Mouse (Mus musculus): Measurements from ENCODE around the gene Isg15. TPM values are rescaled to one million over a fixed set of nuclear protein-coding genes. Genes with fewer than 3 reads are reported as not detected.
"Not testable (repeated sequence)": the region's sequence is repeated elsewhere in the genome, so short reads cannot be mapped to it uniquely, and the experiment has no call there.

Gene Isg15
- total RNA-seq, 1 experiment from 2014 or later: 7.2 TPM

- no peak for DNase-seq
Measured at GRCm38 (mm10) chr4:156154771-156155170, 45.8 kb downstream of the Isg15 start.

- not testable (repeated sequence) for DNase-seq
Measured at GRCm38 (mm10) chr4:156150887-156151286, 49.7 kb downstream of the Isg15 start.

Small RNAs within 50 kb of the gene (microRNA-seq; reads per million reads assigned to microRNA genes)
- 1.7 to 5.3 reads per million in 2 experiments for gene Mir7658

Other genes with a start within 250 kb of the Isg15 start
- gene C1qtnf12, start 238.5 kb downstream of the Isg15 start, total RNA-seq (2021): 70.6 and 77.9 TPM in 2 replicates
- 6.6 and 9.7 TPM in 2 replicates for gene B3galt6, start 208.2 kb downstream of the Isg15 start, total RNA-seq (2021)
- gene Sdf4, start 207.9 kb downstream of the Isg15 start, total RNA-seq (2021): 248 and 275 TPM in 2 replicates
- 1.5 TPM in 1 of 2 replicates, not detected in the other for gene Tnfrsf4, start 187.0 kb downstream of the Isg15 start, total RNA-seq (2021)
- gene Tnfrsf18, start 174.7 kb downstream of the Isg15 start, total RNA-seq (2021): not detected in 2 replicates
- 0.61 TPM in 1 of 2 replicates, not detected in the other for gene Ttll10, start 141.4 kb downstream of the Isg15 start, total RNA-seq (2021)
- gene 9430015G10Rik, start 90.8 kb downstream of the Isg15 start, total RNA-seq (2021): 13.5 and 16.7 TPM in 2 replicates
- 0.18 TPM in 1 of 2 replicates, not detected in the other for gene Rnf223, start 70.3 kb downstream of the Isg15 start, total RNA-seq (2021)
- gene Agrn, start 3.3 kb downstream of the Isg15 start, total RNA-seq (2021): 33.7 and 46.7 TPM in 2 replicates
- gene AW011738, start 2.5 kb upstream of the Isg15 start, total RNA-seq (2021): 3.5 and 3.7 TPM in 2 replicates
- gene Perm1, start 15.1 kb upstream of the Isg15 start, total RNA-seq (2021): 3.3 and 4.1 TPM in 2 replicates
- gene Plekhn1, start 34.0 kb upstream of the Isg15 start, total RNA-seq (2021): 24.1 and 29.6 TPM in 2 replicates
- 45.4 and 52.4 TPM in 2 replicates for gene Noc2l, start 35.2 kb upstream of the Isg15 start, total RNA-seq (2021)
- 1.2 and 1.7 TPM in 2 replicates for gene Samd11, start 54.8 kb upstream of the Isg15 start, total RNA-seq (2021)
- not detected in 2 replicates for gene Vmn2r-ps159, start 130.3 kb upstream of the Isg15 start, total RNA-seq (2021)